Mouse (Mus musculus) olfactory bulb, adult 2 months (tissue): ENCODE results near the gene Arhgap21. TPM values are rescaled to one million over a fixed set of nuclear protein-coding genes. Genes with fewer than 3 reads are reported as not detected.

ENCODE experiments used
- H3K27ac ChIP-seq: fragments of 200-500 bp; 2 replicates; pipeline ENCODE4 v1.5.1; 2012; ENCODE audit warnings: low read depth, low read length; ENCODE audit not compliant: insufficient read depth
- H3K4me1 ChIP-seq: fragments of 200-500 bp; 2 replicates; pipeline ENCODE4 v1.6.1; 2012; ENCODE audit warnings: low read length; ENCODE audit not compliant: control insufficient read depth, insufficient read depth
- H3K4me3 ChIP-seq: fragments of 200-500 bp; 2 replicates; pipeline ENCODE4 v1.5.1; 2012; ENCODE audit warnings: mild to moderate bottlenecking, low read depth, low read length, moderate library complexity; ENCODE audit not compliant: insufficient read depth
- CTCF ChIP-seq: fragments of 200-500 bp; IDR thresholded peaks from 2 replicates; pipeline ENCODE4 v1.5.1; 2012; ENCODE audit warnings: low read depth, mild to moderate bottlenecking, low read length, moderate library complexity; ENCODE audit not compliant: insufficient read depth
- POLR2A ChIP-seq: fragments of 200-500 bp; IDR thresholded peaks from 2 replicates; pipeline ENCODE4 v1.6.1; 2012; ENCODE audit warnings: mild to moderate bottlenecking, low read depth, low read length, moderate library complexity; ENCODE audit not compliant: insufficient read depth
- WGBS: fragments of 180-500 bp; shearing (Covaris S2); methylation state at CpG from one replicate; pipeline ENCODE4 v1.1.7; 2018; 5-methylcytosine and 5-hydroxymethylcytosine counted together
- polyA plus RNA-seq: library from polyadenylated mRNA; stranded (reverse); fragments of >200 nt; gene quantifications from 2 replicates; pipeline ENCODE4 v1.2.4, GENCODE M21; 2012; ENCODE audit warnings: low replicate concordance; ENCODE audit not compliant: missing spikeins, insufficient read depth, insufficient read length

Gene Arhgap21
- polyA plus RNA-seq, 1 experiment, result not detected

- Histone ChIP-seq H3K4me1 (peaks cover 6% of the 10 kb centered on the region; the same call in 1 of the 2 replicates), H3K4me3 (peak overlapping the region; percentile 68), H3K27ac (peak overlapping the region; percentile 9; the same call in 1 of the 2 replicates)
- TF ChIP-seq CTCF, result no peak
- no peak for TF ChIP-seq POLR2A
- WGBS, result under 1% methylated on average over 57 of the region's 57 CpGs
Observed at GRCm38 (mm10) chr2:20967646-20968351, 882 bp downstream of the Arhgap21 start.

GRCm38 (mm10) chr2:20967101-20967645, 1.5 kb downstream of the Arhgap21 start:
- WGBS, result 2% methylated on average over 13 of the region's 13 CpGs
- Histone ChIP-seq H3K27ac (0 out of 2 replicates have a peak overlapping the region, but pooled peaks have one; percentile 9), H3K4me1 (peaks cover 9% of the 10 kb centered on the region), H3K4me3 (peak overlapping the region; percentile 68)
- no peak for TF ChIP-seq POLR2A
- no peak for TF ChIP-seq CTCF

DNA sequence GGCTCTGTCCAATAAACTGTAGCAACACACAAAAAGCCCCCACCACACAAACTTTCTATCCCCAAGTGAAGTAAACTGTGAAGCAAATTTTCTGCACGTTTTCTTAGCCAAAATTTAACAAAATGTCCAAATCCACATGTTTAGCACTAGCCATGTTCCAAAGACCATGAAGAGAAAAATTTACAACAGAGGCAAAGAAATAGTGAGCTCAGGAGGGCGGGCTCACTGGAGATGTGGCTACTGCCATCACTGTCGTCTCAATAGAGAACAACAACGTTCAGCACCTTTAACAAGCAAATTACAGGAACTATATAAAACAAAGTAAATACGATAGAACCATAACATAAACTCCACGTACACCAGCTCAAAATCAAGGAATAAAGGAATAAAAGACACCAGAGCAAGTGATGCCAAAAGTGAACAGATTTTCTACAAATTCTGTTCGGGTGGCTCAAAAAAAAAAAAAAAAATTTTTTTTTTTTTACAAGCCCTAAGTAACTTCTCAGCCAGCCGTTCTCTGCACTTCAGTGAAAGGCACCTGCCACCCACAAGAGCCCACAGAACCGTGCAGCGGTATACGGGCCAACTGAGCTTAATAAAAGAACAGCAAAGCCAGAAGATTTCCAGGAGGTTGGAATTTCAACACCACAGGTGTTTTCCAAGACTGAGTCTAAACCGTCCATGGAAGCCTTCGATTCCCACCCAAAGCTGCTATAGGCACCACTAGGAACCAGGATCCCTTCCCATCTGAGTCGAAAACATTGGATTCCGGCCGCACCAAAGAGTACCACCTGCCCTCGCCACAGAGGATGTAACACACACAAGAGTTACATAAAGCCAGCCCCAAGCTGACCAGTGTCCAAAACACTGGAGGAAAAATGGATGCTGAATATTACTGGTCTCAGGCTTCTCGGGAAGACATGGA, 2.2 kb downstream of the Arhgap21 start:
- Histone ChIP-seq H3K4me1 (peaks cover 13% of the 10 kb centered on the region), H3K4me3 (peak overlapping the region; percentile 68), H3K27ac (peak overlapping the region; percentile 9; the same call in 1 of the 2 replicates)
- no peak for TF ChIP-seq POLR2A
- TF ChIP-seq CTCF, result no peak
- 17% methylated on average over 18 of the region's 18 CpGs for WGBS

DNA sequence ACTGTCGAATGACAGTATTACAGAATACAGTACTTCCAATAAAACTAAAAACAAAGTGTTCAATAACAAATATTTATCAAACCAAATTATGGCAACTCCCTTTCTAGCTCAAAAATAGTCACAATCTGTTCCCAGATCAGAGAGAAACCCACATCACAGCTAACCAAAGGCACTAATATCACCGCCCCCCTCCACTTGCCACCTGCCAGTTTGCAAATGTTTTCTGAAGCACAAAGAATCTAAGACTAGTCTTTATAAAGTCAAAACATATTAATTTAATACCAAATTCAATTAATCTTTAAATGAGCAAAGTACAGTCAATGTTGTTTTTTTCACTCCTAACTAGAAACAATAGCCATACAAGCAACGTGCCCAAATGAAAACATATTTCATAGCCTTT, 3.3 kb downstream of the Arhgap21 start:
- no peak overlapping the region for H3K27ac ChIP-seq
- peaks cover 13% of the 10 kb centered on the region for H3K4me1 ChIP-seq
- TF ChIP-seq POLR2A, result no peak
- 64% methylated on average over 3 of the region's 3 CpGs for WGBS
- H3K4me3 ChIP-seq, result no peak overlapping the region

GRCm38 (mm10) chr2:20964461-20964860, 4.2 kb downstream of the Arhgap21 start:
- Histone ChIP-seq H3K4me1 (peaks cover 13% of the 10 kb centered on the region), H3K27ac (no peak overlapping the region), H3K4me3 (no peak overlapping the region)
- TF ChIP-seq POLR2A (no peak), CTCF (no peak)

GRCm38 (mm10) chr2:20963226-20963805, 5.4 kb downstream of the Arhgap21 start:
- WGBS, result 81% methylated on average over 5 of the region's 5 CpGs
- no peak for TF ChIP-seq POLR2A
- TF ChIP-seq CTCF, result no peak
- Histone ChIP-seq H3K27ac (no peak overlapping the region), H3K4me1 (peaks cover 13% of the 10 kb centered on the region), H3K4me3 (no peak overlapping the region)

DNA sequence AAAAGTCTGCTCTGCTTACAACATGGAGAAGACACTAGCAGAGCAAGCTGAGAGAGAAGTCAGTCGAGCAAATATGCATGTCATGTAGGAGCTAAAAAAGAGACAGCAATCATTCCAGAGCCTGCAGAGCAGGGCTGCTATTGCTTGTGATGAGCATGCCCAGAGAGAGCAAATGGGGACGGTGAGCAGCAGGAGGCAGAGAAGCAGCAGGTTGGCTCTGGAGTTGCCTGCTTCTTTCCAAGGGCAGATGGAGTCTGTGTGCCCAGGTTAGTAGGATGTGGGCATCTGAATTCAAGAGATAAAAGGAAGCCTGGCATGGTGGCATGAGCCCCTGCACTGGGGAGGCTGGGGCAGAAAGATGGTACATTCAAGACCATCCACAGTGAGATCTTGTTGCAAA, 6.4 kb downstream of the Arhgap21 start:
- H3K4me1 ChIP-seq, result peaks cover 13% of the 10 kb centered on the region
- H3K4me3 ChIP-seq, result no peak overlapping the region
- H3K27ac ChIP-seq, result 0 out of 2 replicates have a peak overlapping the region, but pooled peaks have one; percentile 36
- TF ChIP-seq CTCF (no peak), POLR2A (no peak)
- WGBS, result 53% methylated on average over 2 of the region's 2 CpGs

DNA sequence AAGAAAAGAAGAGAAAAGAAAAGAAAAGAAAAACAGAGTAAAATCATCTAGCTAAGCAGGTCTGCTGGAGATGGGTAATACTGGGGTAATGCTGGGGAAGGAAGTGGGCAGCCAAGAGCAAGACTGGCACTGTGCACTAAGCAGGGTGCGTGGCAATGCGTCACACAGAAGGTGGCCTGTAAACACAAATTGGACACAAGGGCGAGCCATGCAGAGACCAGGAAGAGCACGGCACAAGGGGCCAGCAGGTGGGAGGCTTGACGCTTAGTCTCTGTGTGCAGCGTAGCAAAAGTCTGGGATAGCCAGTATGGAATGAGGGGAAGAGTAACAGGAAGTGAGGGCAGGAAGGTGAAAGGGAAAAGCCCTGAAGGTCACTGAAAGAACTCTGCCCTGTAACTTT, 6.9 kb downstream of the Arhgap21 start:
- Histone ChIP-seq H3K4me1 (peaks cover 13% of the 10 kb centered on the region), H3K27ac (peak overlapping the region; percentile 36; the same call in 1 of the 2 replicates), H3K4me3 (no peak overlapping the region)
- TF ChIP-seq CTCF (no peak), POLR2A (no peak)
- 56% methylated on average over 6 of the region's 6 CpGs for WGBS

DNA sequence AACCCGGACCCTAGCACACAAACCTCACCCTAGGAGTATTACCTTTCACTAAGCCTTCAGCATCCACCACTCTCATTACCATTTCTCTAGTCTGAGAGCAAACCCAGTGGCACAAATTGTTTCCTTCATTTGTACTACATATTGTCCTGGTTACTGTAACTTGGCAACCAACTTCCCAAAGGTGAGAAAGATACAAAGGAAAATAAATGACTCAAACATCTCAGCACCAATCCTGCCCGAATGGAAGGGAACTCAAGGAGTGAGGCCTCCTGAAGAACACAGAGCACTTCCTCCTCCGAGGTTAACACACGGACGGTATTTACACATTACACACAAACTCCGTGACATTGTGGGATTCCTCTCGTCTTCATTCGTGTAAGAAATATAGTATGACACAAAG, 7.4 kb downstream of the Arhgap21 start:
- peaks cover 13% of the 10 kb centered on the region for H3K4me1 ChIP-seq
- no peak overlapping the region for H3K4me3 ChIP-seq
- TF ChIP-seq POLR2A (no peak), CTCF (no peak)
- WGBS, result 61% methylated on average over 8 of the region's 8 CpGs
- no peak overlapping the region for H3K27ac ChIP-seq
